Mouse (Mus musculus) megakaryocyte, embryonic 14.5 days (primary cell): ENCODE results near the gene Vsnl1. TPM values are rescaled to one million over a fixed set of nuclear protein-coding genes. Genes with fewer than 3 reads are reported as not detected.

Experiments used
- H3K27me3 ChIP-seq: replicated peaks from 2 replicates; pipeline ENCODE3; 2012; ENCODE audit warnings: inconsistent platforms
- H3K36me3 ChIP-seq: replicated peaks from 2 replicates; pipeline ENCODE3; 2012; ENCODE audit warnings: low read length, inconsistent platforms, mixed read lengths
- H3K4me1 ChIP-seq: 2 replicates; pipeline ENCODE4 v1.6.1; 2012; ENCODE audit warnings: inconsistent platforms
- H3K4me3 ChIP-seq: replicated peaks from 2 replicates; pipeline ENCODE3; 2012; ENCODE audit warnings: moderate library complexity, mild to moderate bottlenecking, inconsistent platforms
- H3K9me3 ChIP-seq: 2 replicates; pipeline ENCODE4 v1.6.1; 2012; ENCODE audit warnings: inconsistent platforms
- FLI1 ChIP-seq: IDR thresholded peaks from 2 replicates; pipeline ENCODE4 v1.6.1; 2012; ENCODE audit warnings: low read length, inconsistent platforms, mixed read lengths
- GATA1 ChIP-seq: IDR thresholded peaks from 3 replicates; pipeline ENCODE4 v1.6.1; 2012; ENCODE audit warnings: mixed read lengths, low read length, inconsistent platforms, borderline replicate concordance
- polyA plus RNA-seq: library from polyadenylated mRNA; stranded (reverse); fragments of >175 nt; gene quantifications from 2 replicates; pipeline ENCODE4 v1.2.3, GENCODE M21; 2012; ENCODE audit warnings: low replicate concordance; ENCODE audit not compliant: insufficient read depth

Gene Vsnl1
- polyA plus RNA-seq, 1 experiment, result not detected

GRCm38 (mm10) chr12:11348423-11348822 is 88.0 kb downstream of the Vsnl1 start:
- Histone ChIP-seq H3K27me3 (peaks cover 8% of the 10 kb centered on the region), H3K4me3 (no peak overlapping the region), H3K4me1 (no peaks in the 10 kb centered on the region), H3K36me3 (no peaks in the 10 kb centered on the region), H3K9me3 (no peaks in the 10 kb centered on the region)
- no peak for TF ChIP-seq FLI1
- no peak for TF ChIP-seq GATA1

DNA sequence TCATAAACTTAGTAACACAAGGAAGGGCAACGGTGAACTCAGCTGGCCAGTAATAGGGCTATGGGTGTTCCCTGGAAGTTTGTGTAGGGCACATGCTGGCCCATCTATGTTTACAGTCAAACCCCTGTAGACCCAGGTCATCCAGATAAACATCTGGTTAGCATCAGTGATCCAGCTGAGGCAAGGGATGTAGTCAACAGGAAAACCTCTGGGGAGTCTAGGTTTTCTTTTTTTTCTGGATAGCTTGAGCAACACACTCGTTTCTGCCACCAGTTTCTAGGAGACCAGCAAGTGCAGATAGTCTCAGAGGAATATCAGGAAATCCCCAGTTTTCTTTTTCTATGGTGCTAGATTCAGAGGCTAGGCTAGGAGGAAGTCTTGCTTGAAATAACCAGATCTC is 90.5 kb downstream of the Vsnl1 start:
- Histone ChIP-seq H3K36me3 (no peaks in the 10 kb centered on the region), H3K9me3 (no peaks in the 10 kb centered on the region), H3K4me3 (no peak overlapping the region), H3K4me1 (no peaks in the 10 kb centered on the region), H3K27me3 (peaks cover 8% of the 10 kb centered on the region)
- no peak for TF ChIP-seq FLI1
- TF ChIP-seq GATA1, result no peak

DNA sequence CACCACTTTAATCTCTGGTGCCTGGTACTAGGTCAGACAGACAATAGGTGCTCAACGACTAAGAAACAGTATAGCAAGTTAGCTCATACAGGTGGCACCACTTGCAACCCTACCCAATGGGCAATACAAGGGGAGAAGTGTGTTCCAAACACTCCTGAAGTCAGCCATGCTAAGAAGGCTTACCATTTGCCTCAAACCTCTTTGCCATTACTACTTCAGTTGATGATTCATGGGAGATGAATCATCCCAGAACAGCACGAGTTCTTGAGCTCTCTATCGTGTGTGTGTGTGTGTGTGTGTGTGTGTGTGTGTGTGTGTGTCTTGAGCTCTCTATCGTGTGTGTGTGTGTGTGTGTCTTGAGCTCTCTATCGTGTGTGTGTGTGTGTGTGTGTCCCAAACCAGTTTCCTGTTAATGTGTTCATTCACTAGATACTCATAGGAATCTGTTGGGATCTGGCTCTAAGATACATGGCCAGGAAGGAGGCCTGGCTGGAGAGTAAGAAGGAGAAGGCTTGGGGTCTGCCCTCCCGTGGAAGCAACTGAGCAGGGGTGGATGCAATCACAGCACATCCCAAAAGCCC is 94.3 kb downstream of the Vsnl1 start:
- H3K36me3 ChIP-seq, result no peaks in the 10 kb centered on the region
- no peak for TF ChIP-seq FLI1

GRCm38 (mm10) chr12:11338251-11338650 is 98.2 kb downstream of the Vsnl1 start:
- Histone ChIP-seq H3K4me1 (peaks cover 14% of the 10 kb centered on the region), H3K4me3 (no peak overlapping the region), H3K9me3 (no peaks in the 10 kb centered on the region), H3K36me3 (no peaks in the 10 kb centered on the region), H3K27me3 (peaks cover 2% of the 10 kb centered on the region)
- no peak for TF ChIP-seq GATA1

More for the DNA sequence above, 94.3 kb downstream of the Vsnl1 start:
- Histone ChIP-seq H3K4me1 (no peaks in the 10 kb centered on the region), H3K4me3 (no peak overlapping the region), H3K27me3 (no peaks in the 10 kb centered on the region), H3K9me3 (no peaks in the 10 kb centered on the region)

GRCm38 (mm10) chr12:11336845-11337244 is 99.6 kb downstream of the Vsnl1 start:
- no peak for TF ChIP-seq GATA1
- no peaks in the 10 kb centered on the region for H3K36me3 ChIP-seq
- peaks cover 25% of the 10 kb centered on the region for H3K4me1 ChIP-seq
- 0 out of 2 replicates have a peak, but pooled peaks cover 3% of the 10 kb centered on the region for H3K9me3 ChIP-seq
- peaks cover 5% of the 10 kb centered on the region for H3K27me3 ChIP-seq
- no peak overlapping the region for H3K4me3 ChIP-seq

- Histone ChIP-seq H3K27me3 (peaks cover 2% of the 10 kb centered on the region), H3K9me3 (peaks cover 19% of the 10 kb centered on the region), H3K36me3 (no peaks in the 10 kb centered on the region), H3K4me3 (no peak overlapping the region), H3K4me1 (peaks cover 8% of the 10 kb centered on the region)
- TF ChIP-seq GATA1 (no peak), FLI1 (no peak)
These were observed 109.9 kb downstream of the Vsnl1 start for GRCm38 (mm10) chr12:11326483-11326882.

- peaks cover 10% of the 10 kb centered on the region for H3K36me3 ChIP-seq
- peaks cover 5% of the 10 kb centered on the region for H3K9me3 ChIP-seq
- TF ChIP-seq GATA1 (no peak), FLI1 (no peak)
These were observed 111.9 kb downstream of the Vsnl1 start for GRCm38 (mm10) chr12:11324480-11324879.

DNA sequence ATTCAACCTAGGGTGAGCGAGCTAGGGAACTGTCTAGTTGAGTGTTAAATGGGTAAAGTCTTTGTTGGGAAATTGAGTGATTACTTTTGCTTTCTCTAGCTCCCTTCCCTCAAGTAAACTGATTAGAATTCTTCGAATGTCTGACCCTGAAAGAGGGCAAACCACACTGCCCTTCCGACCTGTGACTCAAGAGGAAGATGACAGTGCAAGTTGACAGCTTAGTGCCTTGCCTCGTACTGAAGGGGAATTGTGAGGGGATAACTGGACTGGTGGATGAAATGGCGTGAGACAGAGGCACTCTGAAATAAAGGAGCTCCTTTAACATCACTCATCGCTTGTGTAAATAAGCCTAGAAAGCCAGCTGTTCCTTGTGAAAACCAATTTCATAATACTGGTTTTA is 118.7 kb downstream of the Vsnl1 start:
- H3K9me3 ChIP-seq, result no peaks in the 10 kb centered on the region
- H3K4me3 ChIP-seq, result peak overlapping the region; percentile 78
- TF ChIP-seq GATA1 (no peak), FLI1 (no peak)
- H3K36me3 ChIP-seq, result peaks cover 55% of the 10 kb centered on the region
- no peaks in the 10 kb centered on the region for H3K27me3 ChIP-seq
- peaks cover 28% of the 10 kb centered on the region for H3K4me1 ChIP-seq

More at GRCm38 (mm10) chr12:11324480-11324879, 111.9 kb downstream of the Vsnl1 start:
- Histone ChIP-seq H3K4me1 (peaks cover 8% of the 10 kb centered on the region), H3K27me3 (no peaks in the 10 kb centered on the region), H3K4me3 (no peak overlapping the region)

DNA sequence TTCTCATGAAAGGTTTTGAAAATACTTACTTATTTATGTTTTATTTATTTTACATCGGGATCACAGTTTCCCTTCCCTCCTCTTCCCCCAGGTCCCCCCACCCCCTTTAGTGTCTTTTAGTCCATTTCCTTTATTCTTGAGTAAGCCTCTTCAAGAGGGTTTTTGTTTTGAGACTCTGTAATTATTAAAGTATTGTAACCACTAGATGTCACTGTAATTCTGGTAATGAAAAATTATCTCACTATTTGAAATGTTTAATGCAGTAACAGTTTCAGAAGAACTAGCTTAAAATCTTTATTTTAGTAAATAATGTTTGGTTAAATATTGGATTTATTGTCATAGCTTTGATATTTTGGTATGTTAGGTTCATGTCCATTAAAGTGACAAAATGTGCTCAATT is 122.6 kb downstream of the Vsnl1 start:
- H3K27me3 ChIP-seq, result no peaks in the 10 kb centered on the region
- H3K4me3 ChIP-seq, result no peak overlapping the region
- H3K9me3 ChIP-seq, result no peaks in the 10 kb centered on the region
- H3K36me3 ChIP-seq, result peaks cover 73% of the 10 kb centered on the region
- peaks cover 28% of the 10 kb centered on the region for H3K4me1 ChIP-seq
- TF ChIP-seq FLI1, result no peak

GRCm38 (mm10) chr12:11311106-11311505 is 125.3 kb downstream of the Vsnl1 start:
- H3K9me3 ChIP-seq, result no peaks in the 10 kb centered on the region
- peaks cover 76% of the 10 kb centered on the region for H3K36me3 ChIP-seq
- no peak overlapping the region for H3K4me3 ChIP-seq
- H3K4me1 ChIP-seq, result peaks cover 12% of the 10 kb centered on the region
- TF ChIP-seq GATA1 (no peak), FLI1 (no peak)
- H3K27me3 ChIP-seq, result no peaks in the 10 kb centered on the region
